Mouse (Mus musculus) embryo, embryonic 11 days (tissue): Measurements from ENCODE around the gene Nrap.

ENCODE experiments used
- DNase-seq: peaks from one replicate; pipeline ENCODE4 v3.0.0-alpha.2; 2015

Gene Nrap

GRCm38 (mm10) chr19:56296668-56297067 lies 93.2 kb downstream of the Nrap start:
- DNase-seq: no peak

GRCm38 (mm10) chr19:56294654-56295399 lies 95.0 kb downstream of the Nrap start:
- DNase-seq: peak; percentile 82

- DNase-seq: no peak
Observed at GRCm38 (mm10) chr19:56292335-56292734, 97.5 kb downstream of the Nrap start.

GRCm38 (mm10) chr19:56291898-56292297 lies 97.9 kb downstream of the Nrap start:
- DNase-seq: no peak

GRCm38 (mm10) chr19:56289642-56290041 lies 100.2 kb downstream of the Nrap start:
- no peak for DNase-seq

- DNase-seq: no peak
Observed at GRCm38 (mm10) chr19:56288436-56288835, 101.4 kb downstream of the Nrap start.

- DNase-seq: no peak
Observed at GRCm38 (mm10) chr19:56287580-56288367, 102.1 kb downstream of the Nrap start.

- DNase-seq: no peak
Observed at GRCm38 (mm10) chr19:56286866-56287265, 103.0 kb downstream of the Nrap start, which contains the start of gene Habp2. TSS of gene Habp2 (plus strand) at chr19:56287137.

- DNase-seq: no peak
Observed at GRCm38 (mm10) chr19:56285222-56285621, 104.6 kb downstream of the Nrap start.

GRCm38 (mm10) chr19:56278366-56278765 lies 111.5 kb downstream of the Nrap start:
- no peak for DNase-seq

- no peak for DNase-seq
Observed at GRCm38 (mm10) chr19:56277951-56278350, 111.9 kb downstream of the Nrap start.

GRCm38 (mm10) chr19:56277140-56277804 lies 112.6 kb downstream of the Nrap start:
- DNase-seq: peak; percentile 47

- no peak for DNase-seq
Observed at GRCm38 (mm10) chr19:56272081-56272480, 117.8 kb downstream of the Nrap start.
